9 mouse cellular contexts compared by ENCODE assay signal in the genomic region with DNA sequence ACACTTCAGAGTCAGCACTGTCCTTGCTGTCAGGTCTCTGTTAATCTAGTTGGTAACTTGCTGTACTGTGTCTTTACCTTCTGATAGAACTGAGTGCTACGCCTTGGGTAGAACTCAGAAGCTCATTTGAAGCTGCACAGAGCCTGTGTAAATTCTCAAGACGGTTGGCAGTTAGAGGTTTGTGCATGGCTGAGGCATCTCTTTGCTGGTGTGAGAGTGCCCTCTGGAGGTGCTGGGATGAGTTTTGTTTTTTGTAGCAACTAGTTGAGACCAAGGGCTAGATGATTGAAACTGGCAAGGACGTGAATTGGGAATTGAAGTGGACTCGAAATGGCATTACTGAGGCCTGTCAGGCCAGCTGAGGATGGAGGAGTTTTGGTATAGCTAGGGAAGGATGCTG. TPM values are rescaled to one million over a fixed set of nuclear protein-coding genes. Genes with fewer than 3 reads are reported as not detected.
DNase-seq lines count a peak whose midpoint lies in the region; ATAC-seq lines count a peak whose summit lies in the region.
"Had no signal": no experiment of that assay in that cellular context is flagged by ENCODE, and none has a peak within 500 bp of the region (broad histone marks: within the 10 kb centered on the region; RNA-seq: fewer than 3 reads in every experiment).

No protein-coding gene starts in this region.

- no peaks in the 10 kb centered on the region for H3K27me3 ChIP-seq in heart, embryonic 12.5 days (replicated peaks)

- 54% methylated on average over 4 of the region's 4 CpGs for WGBS in heart, embryonic 12.5 days

- H3K4me2 ChIP-seq in heart, embryonic 12.5 days, result no peak overlapping the region

- no peak overlapping the region for H3K27ac ChIP-seq in heart, embryonic 12.5 days (ENCODE audit: poor library complexity, severe bottlenecking)
- H3K27ac ChIP-seq: macrophage had no signal

- peak; percentile 44 to 76 for DNase-seq in heart, adult 18-20 months
- peak; percentile 73 for DNase-seq in MN1 (ENCODE audit: low spot score)
- DNase-seq in cerebellum, adult 9-11 months, result peak; percentile 77
- DNase-seq in gastrocnemius, adult 18-20 months (ENCODE audit: low spot score), result peak; percentile 45
- peak; percentile 78 for DNase-seq in layer of hippocampus, adult 11-12 months (ENCODE audit: low spot score)
- DNase-seq in lung, postnatal 10 days, result peak; percentile 84
- peak; percentile 47 to 55 for DNase-seq in spleen, postnatal 36 days (ENCODE audit: low spot score in 2 of 2)

- no peak for ATAC-seq in heart, embryonic 12.5 days (ENCODE audit: insufficient number of reproducible peaks, low FRiP score)

- peaks cover 54% of the 10 kb centered on the region for H3K4me1 ChIP-seq in heart, embryonic 12.5 days (replicated peaks)

- no peaks in the 10 kb centered on the region for H3K9me3 ChIP-seq in heart, embryonic 12.5 days (replicated peaks)

- H3K9ac ChIP-seq in heart, embryonic 12.5 days, result no peak overlapping the region

- H3K4me3 ChIP-seq in heart, embryonic 12.5 days, result no peak overlapping the region

- peaks cover 11% of the 10 kb centered on the region for H3K36me3 ChIP-seq in heart, embryonic 12.5 days

RNA-seq across cellular contexts. Expression of gene Zfp664, which starts 6.5 kb away (rescaled TPM):
- 10 to 100 TPM; 37.5 to 38.4 TPM for total RNA-seq in heart, adult 18-20 months (2021)
- 55.4 and 62.2 TPM in 2 replicates for polyA plus RNA-seq in heart, embryonic 12.5 days (2016; fragmentation: Nextera tagmentation; extraction: Ambion mirVana)
- 10 to 100 TPM; 15.9 to 22.7 TPM for total RNA-seq in gastrocnemius, adult 18-20 months (2021)

RNA-seq across cellular contexts. Expression of gene Ccdc92, which starts 6.8 kb away (rescaled TPM):
- total RNA-seq in heart, adult 18-20 months (2021), result 1 to 10 TPM; 1.1 to 1.3 TPM
- 4.4 and 5.1 TPM in 2 replicates for polyA plus RNA-seq in heart, embryonic 12.5 days (2016; fragmentation: Nextera tagmentation; extraction: Ambion mirVana)
- total RNA-seq in gastrocnemius, adult 18-20 months (2021), result under 1 TPM; 0.30 to 0.45 TPM
- polyA plus RNA-seq: macrophage had no signal
